Mouse (Mus musculus) bone marrow, adult 2 months (tissue): ENCODE results near the gene Rbm33.

ENCODE experiments used
- CTCF ChIP-seq: fragments of 200-500 bp; IDR thresholded peaks from 2 replicates; pipeline ENCODE4 v1.5.1; 2011; ENCODE audit warnings: low read length, control low read depth; ENCODE audit not compliant: control insufficient read depth, insufficient read depth
- POLR2A ChIP-seq: fragments of 200-500 bp; IDR thresholded peaks from 2 replicates; pipeline ENCODE4 v1.6.1; 2011; ENCODE audit warnings: low read depth, mild to moderate bottlenecking, control low read depth, low read length, borderline replicate concordance; ENCODE audit not compliant: control insufficient read depth

GRCm38 (mm10) chr5:28465526-28465925, 148.6 kb downstream of the Rbm33 start:
- TF ChIP-seq CTCF (no peak), POLR2A (no peak)
